Mouse (Mus musculus) large intestine, adult 2 months (tissue): ENCODE data around the gene Nfu1. TPM values are rescaled to one million over a fixed set of nuclear protein-coding genes. Genes with fewer than 3 reads are reported as not detected.

Experiments used
- DNase-seq: peaks from one replicate; pipeline ENCODE4 v3.0.0-alpha.2; 2012; ENCODE audit warnings: low read depth, low spot score
- WGBS: fragments of 180-500 bp; shearing (Covaris S2); methylation state at CpG from one replicate; pipeline ENCODE4 v1.1.7; 2018; 5-methylcytosine and 5-hydroxymethylcytosine counted together
- polyA plus RNA-seq: library from polyadenylated mRNA; depleted of rRNA; stranded (reverse); fragments of >200 nt; gene quantifications from 2 replicates; pipeline ENCODE4 v1.2.3, GENCODE M21; 2012; rRNA removed

Nfu1 gene
- polyA plus RNA-seq, 1 experiment = 61.9 TPM

- DNase-seq = no peak
- WGBS = 93% methylated on average over 4 of the region's 4 CpGs
Measured at GRCm38 (mm10) chr6:87063586-87063985, 54.5 kb downstream of the Nfu1 start.

DNA sequence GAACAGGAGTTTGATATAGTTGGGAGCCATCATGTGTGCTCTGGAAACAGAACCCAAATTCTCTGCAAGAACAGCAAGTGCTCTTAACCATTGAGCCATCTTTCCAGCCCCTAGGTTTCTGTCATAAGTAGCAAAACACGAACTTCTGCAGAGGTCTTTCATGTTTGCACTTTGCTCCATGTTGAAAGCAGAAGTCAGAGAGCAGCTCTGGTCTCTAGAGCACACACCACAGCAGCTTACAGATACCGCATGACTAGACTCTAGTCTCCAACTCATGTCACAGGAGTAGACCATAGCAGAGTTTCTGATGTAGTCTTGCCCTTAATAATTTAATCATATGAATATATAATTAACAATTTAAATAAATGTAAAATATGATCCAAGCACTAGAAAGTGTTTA lies 59.2 kb downstream of the Nfu1 start:
- WGBS = 80% methylated on average over 2 of the region's 2 CpGs
- DNase-seq = no peak

- 7% methylated on average over 7 of the region's 7 CpGs for WGBS
- DNase-seq = peak; percentile 64
Measured at GRCm38 (mm10) chr6:87069195-87069900, 60.3 kb downstream of the Nfu1 start.

- 81% methylated on average over 4 of the region's 4 CpGs for WGBS
- DNase-seq = no peak
Measured at GRCm38 (mm10) chr6:87070641-87071040, 61.6 kb downstream of the Nfu1 start.

- 64% methylated on average over 4 of the region's 4 CpGs for WGBS
- DNase-seq = no peak
Measured at GRCm38 (mm10) chr6:87072759-87073158, 63.7 kb downstream of the Nfu1 start.

DNA sequence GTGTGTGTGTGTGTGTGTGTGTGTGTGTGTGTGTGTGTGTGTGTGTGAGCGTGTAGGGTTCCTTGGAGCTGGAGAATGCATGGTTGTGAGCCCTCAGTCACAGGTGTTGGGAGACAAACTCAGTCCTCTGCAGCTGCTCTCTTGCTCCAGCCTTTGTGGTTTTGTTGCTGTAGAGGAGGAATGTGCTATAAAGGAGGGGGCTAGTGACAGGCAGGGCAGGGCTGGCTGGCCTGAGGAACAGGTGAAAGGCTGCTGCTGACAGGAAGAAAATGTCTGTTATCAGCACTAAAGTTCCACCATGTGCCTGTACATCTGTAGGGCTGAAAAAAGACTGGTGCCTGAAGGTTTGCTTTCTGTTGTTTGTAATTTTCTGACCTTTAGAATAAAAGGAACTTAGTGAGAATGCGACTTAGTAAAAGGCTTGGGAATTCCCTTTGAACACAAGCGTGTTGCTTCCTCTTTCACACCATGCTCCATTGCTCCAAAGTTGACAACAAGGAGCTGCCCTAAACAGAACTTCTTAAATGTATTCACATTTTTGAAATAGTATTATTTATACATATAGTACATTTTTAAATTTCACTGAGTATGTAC lies 66.2 kb downstream of the Nfu1 start:
- 78% methylated on average over 3 of the region's 3 CpGs for WGBS
- no peak for DNase-seq

Other genes starting within 250 kb of the Nfu1 start
- gene Anxa4, start 215.7 kb upstream of the Nfu1 start, polyA plus RNA-seq = 290 and 706 TPM in 2 replicates
- 4.0 and 12.6 TPM in 2 replicates for gene Aak1, start 159.7 kb upstream of the Nfu1 start, polyA plus RNA-seq
- 38.0 and 55.2 TPM in 2 replicates for gene Gfpt1, start 33.6 kb downstream of the Nfu1 start, polyA plus RNA-seq
- 1.4 and 1.5 TPM in 2 replicates for gene D6Ertd527e, start 95.5 kb downstream of the Nfu1 start, polyA plus RNA-seq